ENCODE assay signal across 28 mouse cellular contexts in the genomic region with DNA sequence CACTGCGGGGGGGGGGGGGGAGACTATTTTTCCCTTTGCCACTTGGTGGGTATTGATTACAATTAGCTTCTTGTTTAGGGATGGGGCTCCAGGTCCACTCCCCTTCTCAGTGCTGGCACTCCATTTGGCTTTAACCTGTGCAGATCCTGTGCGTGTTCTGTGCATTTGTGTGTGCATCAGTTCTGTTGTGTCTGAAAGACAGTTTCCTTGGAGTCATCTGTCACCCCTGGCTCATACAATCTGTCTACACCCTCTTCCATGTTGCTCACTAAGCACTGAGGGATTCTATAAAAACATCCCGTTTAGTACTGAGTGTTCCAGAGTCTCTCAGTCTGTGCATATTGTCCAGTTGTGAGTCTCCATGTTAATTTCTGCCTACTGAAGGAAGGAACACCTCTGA.
"Had no signal": no experiment of that assay in that cellular context is flagged by ENCODE, and none has a peak within 500 bp of the region (broad histone marks: within the 10 kb centered on the region; RNA-seq: fewer than 3 reads in every experiment).

No protein-coding gene starts in this region.

- H3K27me3 ChIP-seq: heart, embryonic 13.5 days; heart, embryonic 15.5 days; intestine, embryonic 15.5 days; limb, embryonic 12.5 days; liver, embryonic 13.5 days; liver, embryonic 15.5 days had no signal

- H3K9me3 ChIP-seq: heart, embryonic 13.5 days; heart, embryonic 15.5 days; hindbrain, embryonic 10.5 days; intestine, embryonic 15.5 days; limb, embryonic 12.5 days; liver, embryonic 13.5 days; liver, embryonic 15.5 days had no signal

- H3K4me1 ChIP-seq: intestine, embryonic 15.5 days; limb, embryonic 12.5 days; liver, embryonic 13.5 days; liver, embryonic 15.5 days had no signal

- H3K27ac ChIP-seq: gastrocnemius, adult 2 months; heart, adult 2 months; heart, embryonic 13.5 days; heart, embryonic 15.5 days; hindbrain, embryonic 10.5 days; hindbrain, embryonic 14.5 days; intestine, embryonic 15.5 days; layer of hippocampus, adult 2 months; left cerebral cortex, adult 2 months; limb, embryonic 12.5 days; liver, embryonic 13.5 days; liver, embryonic 15.5 days had no signal

- ATAC-seq: forebrain, embryonic 16.5 days; hindbrain, embryonic 16.5 days; inflammation-experienced regulatory T-cells, adult 6 months; intestine, embryonic 15.5 days; intestine, postnatal 0 days had no signal

- H3K4me2 ChIP-seq: heart, embryonic 11.5 days; heart, embryonic 13.5 days; heart, embryonic 15.5 days; hindbrain, embryonic 14.5 days; intestine, embryonic 15.5 days; limb, embryonic 12.5 days; liver, embryonic 11.5 days; liver, embryonic 13.5 days; liver, embryonic 15.5 days had no signal

- H3K36me3 ChIP-seq: heart, embryonic 13.5 days; heart, embryonic 15.5 days; hindbrain, embryonic 10.5 days; intestine, embryonic 15.5 days; limb, embryonic 12.5 days; liver, embryonic 13.5 days; liver, embryonic 15.5 days had no signal

- H3K9ac ChIP-seq: heart, embryonic 13.5 days; heart, embryonic 15.5 days; hindbrain, embryonic 14.5 days; intestine, embryonic 15.5 days; limb, embryonic 12.5 days; liver, embryonic 13.5 days; liver, embryonic 15.5 days had no signal

- H3K4me3 ChIP-seq: gastrocnemius, adult 2 months; heart, adult 2 months; heart, embryonic 13.5 days; heart, embryonic 15.5 days; hindbrain, embryonic 10.5 days; intestine, embryonic 15.5 days; layer of hippocampus, adult 2 months; left cerebral cortex, adult 2 months; limb, embryonic 12.5 days; liver, embryonic 13.5 days; liver, embryonic 15.5 days had no signal

- DNase-seq: gastrocnemius, adult 2 months; gastrocnemius, postnatal 10 days; gastrocnemius, postnatal 25 days; heart, adult 2 months; heart, postnatal 14 days; heart, postnatal 4 days; kidney, adult 18-20 months; kidney, adult 8-10 months; kidney, postnatal 10 days; kidney, postnatal 25 days; kidney, postnatal 4 days; liver; liver, embryonic 13.5 days had no signal
